Mouse (Mus musculus): ENCODE data around the gene Hoxb4. TPM values are rescaled to one million over a fixed set of nuclear protein-coding genes. Genes with fewer than 3 reads are reported as not detected.

Gene Hoxb4
- polyA plus RNA-seq, 1 experiment from 2014 or later = 4.1 TPM

- Histone ChIP-seq H3K27ac (ENCODE audit: low read length) (peak overlapping the region; percentile 86), H3K4me2 (replicated peaks; ENCODE audit: low read depth, low read length) (peak overlapping the region; percentile 90), H3K27me3 (ENCODE audit: insufficient read depth, low read length) (no peaks in the 10 kb centered on the region), H3K9me3 (ENCODE audit: low read length) (no peaks in the 10 kb centered on the region), H3K4me1 (ENCODE audit: insufficient read depth, low read length) (peaks cover 62% of the 10 kb centered on the region), H3K36me3 (ENCODE audit: insufficient read depth, low read length) (no peaks in the 10 kb centered on the region), H3K4me3 (ENCODE audit: low read length) (peak overlapping the region; percentile 84), H3K9ac (replicated peaks; ENCODE audit: low read length) (peak overlapping the region; percentile 78)
- no peak for ATAC-seq (ENCODE audit: low FRiP score, low TSS enrichment)
- 7% methylated on average over 14 of the region's 14 CpGs for WGBS
Measured at GRCm38 (mm10) chr11:96278324-96278723, 39.7 kb upstream of the Hoxb4 start.

GRCm38 (mm10) chr11:96278773-96279172 lies 39.3 kb upstream of the Hoxb4 start:
- peak overlapping the region; percentile 84 for H3K4me3 ChIP-seq (ENCODE audit: low read length)
- peaks cover 58% of the 10 kb centered on the region for H3K4me1 ChIP-seq (ENCODE audit: insufficient read depth, low read length)
- H3K4me2 ChIP-seq (replicated peaks; ENCODE audit: low read depth, low read length) = peak overlapping the region; percentile 90
- H3K9ac ChIP-seq (replicated peaks; ENCODE audit: low read length) = no peak overlapping the region; the same call in 1 of the 2 replicates
- peak; percentile 55; the same call in 1 of the 2 replicates for ATAC-seq (ENCODE audit: low FRiP score, low TSS enrichment)
- no peaks in the 10 kb centered on the region for H3K9me3 ChIP-seq (ENCODE audit: low read length)
- peak overlapping the region; percentile 100; the same call in 1 of the 2 replicates for H3K27ac ChIP-seq (ENCODE audit: low read length)
- H3K36me3 ChIP-seq (ENCODE audit: insufficient read depth, low read length) = no peaks in the 10 kb centered on the region
- 0% methylated on average over 9 of the region's 9 CpGs for WGBS
- H3K27me3 ChIP-seq (ENCODE audit: insufficient read depth, low read length) = no peaks in the 10 kb centered on the region

DNA sequence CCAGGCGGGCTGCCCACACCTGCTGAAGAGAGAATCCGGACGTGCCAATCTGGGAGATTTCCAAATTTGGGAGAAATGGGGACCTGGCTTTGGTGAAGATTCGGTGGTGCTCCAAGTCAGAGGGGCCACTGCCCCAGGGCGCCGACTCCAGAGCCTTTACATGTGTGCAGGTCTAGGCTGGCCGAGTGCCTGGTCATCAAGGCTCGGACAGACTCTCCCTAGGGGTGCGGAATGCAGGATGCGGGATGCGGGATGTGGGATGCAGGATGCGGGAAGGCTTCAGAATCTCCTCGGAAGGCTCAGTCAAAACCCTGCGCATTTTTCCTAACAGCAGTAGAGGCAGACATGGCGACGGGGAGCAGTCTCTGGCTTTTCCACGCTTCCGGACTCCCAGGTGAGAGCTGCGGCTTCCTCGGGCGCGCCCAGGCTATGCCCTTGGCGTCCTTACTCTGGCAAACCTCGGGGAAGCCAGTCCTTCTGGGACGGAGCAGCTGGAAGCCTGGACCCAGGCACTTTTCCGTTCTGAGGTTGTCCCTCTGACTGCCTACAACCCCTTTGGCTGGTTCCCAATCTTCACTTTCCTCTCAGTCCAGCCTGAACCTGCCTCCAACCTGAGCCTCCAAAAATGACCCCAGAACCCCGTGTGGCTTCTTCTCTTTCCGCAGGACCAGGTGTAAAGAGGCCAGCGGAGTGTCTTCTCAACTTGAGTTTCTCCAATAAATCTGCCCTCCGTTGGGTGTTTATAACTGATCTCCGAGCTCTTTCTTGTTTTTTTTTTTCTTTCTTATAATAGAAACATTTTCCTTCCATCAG lies 38.4 kb upstream of the Hoxb4 start:
- whole genome bisulfite sequencing = 6% methylated on average over 31 of the region's 31 CpGs
- peak overlapping the region; percentile 100 for H3K27ac ChIP-seq (ENCODE audit: low read length)
- ATAC-seq (ENCODE audit: low FRiP score, low TSS enrichment) = no peak
- no peaks in the 10 kb centered on the region for H3K9me3 ChIP-seq (ENCODE audit: low read length)
- H3K27me3 ChIP-seq (ENCODE audit: insufficient read depth, low read length) = no peaks in the 10 kb centered on the region
- H3K4me2 ChIP-seq (replicated peaks; ENCODE audit: low read depth, low read length) = peak overlapping the region; percentile 90
- peak overlapping the region; percentile 79 for H3K9ac ChIP-seq (replicated peaks; ENCODE audit: low read length)
- no peaks in the 10 kb centered on the region for H3K36me3 ChIP-seq (ENCODE audit: insufficient read depth, low read length)
- peak overlapping the region; percentile 84 for H3K4me3 ChIP-seq (ENCODE audit: low read length)
- peaks cover 53% of the 10 kb centered on the region for H3K4me1 ChIP-seq (ENCODE audit: insufficient read depth, low read length)

- no peaks in the 10 kb centered on the region for H3K9me3 ChIP-seq (ENCODE audit: low read length)
- no peaks in the 10 kb centered on the region for H3K36me3 ChIP-seq (ENCODE audit: insufficient read depth, low read length)
- H3K9ac ChIP-seq (replicated peaks; ENCODE audit: low read length) = peak overlapping the region; percentile 79
- H3K4me2 ChIP-seq (replicated peaks; ENCODE audit: low read depth, low read length) = peak overlapping the region; percentile 90
- H3K4me3 ChIP-seq (ENCODE audit: low read length) = peak overlapping the region; percentile 84
- no peaks in the 10 kb centered on the region for H3K27me3 ChIP-seq (ENCODE audit: insufficient read depth, low read length)
- peaks cover 50% of the 10 kb centered on the region for H3K4me1 ChIP-seq (ENCODE audit: insufficient read depth, low read length)
- ATAC-seq (ENCODE audit: low FRiP score, low TSS enrichment) = no peak
- WGBS = 22% methylated on average over 8 of the region's 8 CpGs
- H3K27ac ChIP-seq (ENCODE audit: low read length) = peak overlapping the region; percentile 100
Measured at GRCm38 (mm10) chr11:96280399-96281378, 37.4 kb upstream of the Hoxb4 start.

GRCm38 (mm10) chr11:96281396-96281795 lies 36.7 kb upstream of the Hoxb4 start:
- Histone ChIP-seq H3K27ac (ENCODE audit: low read length) (peak overlapping the region; percentile 100), H3K9ac (replicated peaks; ENCODE audit: low read length) (peak overlapping the region; percentile 79), H3K9me3 (ENCODE audit: low read length) (no peaks in the 10 kb centered on the region), H3K27me3 (ENCODE audit: insufficient read depth, low read length) (no peaks in the 10 kb centered on the region), H3K4me3 (ENCODE audit: low read length) (peak overlapping the region; percentile 84), H3K4me2 (replicated peaks; ENCODE audit: low read depth, low read length) (peak overlapping the region; percentile 90), H3K36me3 (ENCODE audit: insufficient read depth, low read length) (no peaks in the 10 kb centered on the region), H3K4me1 (ENCODE audit: insufficient read depth, low read length) (peaks cover 43% of the 10 kb centered on the region)
- 7% methylated on average over 18 of the region's 18 CpGs for WGBS
- no peak for ATAC-seq (ENCODE audit: low FRiP score, low TSS enrichment)

DNA sequence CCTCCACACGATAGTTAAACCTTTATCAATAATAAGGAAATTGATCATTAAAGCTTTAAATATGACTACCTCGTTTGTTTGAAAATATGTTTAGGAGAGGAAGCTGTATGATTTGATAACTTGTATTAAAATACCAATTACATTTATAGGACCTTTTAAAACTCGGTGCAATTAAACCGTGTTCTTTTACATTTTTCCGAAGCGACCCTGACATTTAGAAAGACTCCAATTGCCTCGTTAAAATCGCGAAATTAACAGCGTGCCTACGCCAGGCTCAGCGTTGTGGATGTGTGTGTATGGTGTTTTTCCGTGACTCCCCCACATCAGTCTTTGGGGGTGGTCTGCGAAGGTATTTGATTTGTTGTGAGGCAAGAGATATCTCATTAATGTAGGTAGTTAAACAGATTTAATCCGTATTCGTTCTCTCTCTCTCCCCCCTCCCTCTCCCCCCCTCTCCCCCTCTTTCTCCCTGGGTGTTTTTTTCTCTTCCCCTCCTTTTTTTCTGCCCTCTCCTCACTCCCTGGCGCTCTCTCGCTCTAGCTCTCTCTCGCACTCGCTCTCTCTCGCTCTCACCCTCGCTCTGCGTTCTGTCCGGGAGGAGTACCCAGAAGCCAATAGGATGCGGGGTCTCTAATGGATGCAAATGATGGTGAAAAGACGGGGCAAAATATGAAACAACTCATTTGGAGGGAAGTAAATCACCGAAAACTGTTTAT lies 36.1 kb upstream of the Hoxb4 start, which contains the start of gene Hoxb8:
Gene Hoxb8 (plus strand): TSS at position 51 of the 716 bp plus-strand sequence.
- peak within 1 kb of the TSS; percentile 99 for H3K9ac ChIP-seq (replicated peaks; ENCODE audit: low read length)
- no peaks in the 10 kb centered on the region for H3K36me3 ChIP-seq (ENCODE audit: insufficient read depth, low read length)
- WGBS = under 1% methylated on average over 27 of the region's 27 CpGs

GRCm38 (mm10) chr11:96282795-96283430 lies 35.2 kb upstream of the Hoxb4 start:
- Histone ChIP-seq H3K36me3 (ENCODE audit: insufficient read depth, low read length) (no peaks in the 10 kb centered on the region), H3K9ac (replicated peaks; ENCODE audit: low read length) (peak overlapping the region; percentile 99), H3K4me1 (ENCODE audit: insufficient read depth, low read length) (peaks cover 35% of the 10 kb centered on the region), H3K4me2 (replicated peaks; ENCODE audit: low read depth, low read length) (peak overlapping the region; percentile 90), H3K4me3 (ENCODE audit: low read length) (peak overlapping the region; percentile 84), H3K27me3 (ENCODE audit: insufficient read depth, low read length) (no peaks in the 10 kb centered on the region), H3K27ac (ENCODE audit: low read length) (peak overlapping the region; percentile 100), H3K9me3 (ENCODE audit: low read length) (no peaks in the 10 kb centered on the region)
- no peak for ATAC-seq (ENCODE audit: low FRiP score, low TSS enrichment)
- under 1% methylated on average over 49 of the region's 49 CpGs for WGBS

More for the DNA sequence above, 36.1 kb upstream of the Hoxb4 start, which contains the start of gene Hoxb8:
- ATAC-seq (ENCODE audit: low FRiP score, low TSS enrichment) = no peak
- no peaks in the 10 kb centered on the region for H3K27me3 ChIP-seq (ENCODE audit: insufficient read depth, low read length)
- H3K9me3 ChIP-seq (ENCODE audit: low read length) = no peaks in the 10 kb centered on the region
- H3K4me1 ChIP-seq (ENCODE audit: insufficient read depth, low read length) = peaks cover 36% of the 10 kb centered on the region
- H3K4me2 ChIP-seq (replicated peaks; ENCODE audit: low read depth, low read length) = peak within 1 kb of the TSS; percentile 90
- peak within 1 kb of the TSS; percentile 100 for H3K27ac ChIP-seq (ENCODE audit: low read length)
- peak within 1 kb of the TSS; percentile 84 for H3K4me3 ChIP-seq (ENCODE audit: low read length)

- H3K9ac ChIP-seq (replicated peaks; ENCODE audit: low read length) = peak overlapping the region; percentile 99
- peaks cover 35% of the 10 kb centered on the region for H3K4me1 ChIP-seq (ENCODE audit: insufficient read depth, low read length)
- ATAC-seq (ENCODE audit: low FRiP score, low TSS enrichment) = no peak
- H3K4me3 ChIP-seq (ENCODE audit: low read length) = peak overlapping the region; percentile 84
- H3K9me3 ChIP-seq (ENCODE audit: low read length) = no peaks in the 10 kb centered on the region
- H3K36me3 ChIP-seq (ENCODE audit: insufficient read depth, low read length) = no peaks in the 10 kb centered on the region
- no peaks in the 10 kb centered on the region for H3K27me3 ChIP-seq (ENCODE audit: insufficient read depth, low read length)
- WGBS = under 1% methylated on average over 48 of the region's 49 CpGs
- H3K4me2 ChIP-seq (replicated peaks; ENCODE audit: low read depth, low read length) = peak overlapping the region; percentile 90
- peak overlapping the region; percentile 100 for H3K27ac ChIP-seq (ENCODE audit: low read length)
Measured at GRCm38 (mm10) chr11:96284041-96284749, 33.9 kb upstream of the Hoxb4 start.

Measured in kidney, embryonic 16.5 days (tissue).